Mouse (Mus musculus): ENCODE results near the gene Bmyc. TPM values are rescaled to one million over a fixed set of nuclear protein-coding genes. Genes with fewer than 3 reads are reported as not detected.
A peak's percentile ranks its signal among the peaks of the same experiment; 100 is the strongest.
"Not testable (repeated sequence)": the region's sequence is repeated elsewhere in the genome, so short reads cannot be mapped to it uniquely, and the experiment has no call there.

Bmyc gene
- polyA plus RNA-seq (2017; shearing (Covaris generic)), result 100 to 1,000 TPM in 1 of 3 experiments, 10 to 100 TPM in 2; 31.0 to 105 (median 84.4) TPM

DNA sequence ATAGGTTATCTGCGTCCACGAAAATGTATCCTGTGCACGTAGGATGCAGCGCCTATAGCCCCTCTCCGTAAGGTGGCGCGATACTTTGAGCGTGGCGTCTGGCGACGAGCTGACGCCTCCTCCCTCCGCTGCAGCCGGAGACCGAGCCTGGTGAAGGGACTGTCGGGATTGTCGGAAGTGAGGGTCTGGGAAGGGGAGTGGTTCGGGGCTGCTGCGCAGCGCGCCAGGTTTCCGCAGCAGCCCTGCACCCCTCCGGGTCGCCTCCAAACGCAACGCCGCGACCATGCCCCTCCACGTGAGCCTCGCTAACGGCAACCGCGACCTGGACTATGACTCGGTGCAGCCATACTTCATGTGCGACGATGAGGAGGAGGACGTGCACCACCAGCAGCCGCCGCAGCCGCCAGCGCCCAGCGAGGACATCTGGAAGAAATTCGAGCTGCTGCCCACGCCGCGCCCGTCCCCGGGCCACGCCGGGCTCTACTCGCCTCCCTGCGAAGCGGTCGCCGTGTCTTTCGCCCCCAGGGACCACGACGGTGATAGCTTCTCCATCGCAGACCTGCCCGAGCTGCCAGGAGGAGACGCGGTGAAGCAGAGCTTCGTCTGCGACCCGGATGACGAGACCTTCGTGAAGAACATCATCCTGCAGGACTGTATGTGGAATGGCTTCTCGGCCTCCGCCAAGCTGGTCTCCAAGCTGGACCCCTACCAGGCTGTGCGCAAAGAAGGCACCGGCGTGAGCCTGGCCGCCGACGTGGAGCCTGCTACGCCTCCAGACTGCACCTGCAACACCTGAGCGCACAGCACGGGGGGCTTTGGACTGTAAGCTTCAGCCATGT lies at the start of gene Bmyc:
Gene Bmyc, plus strand, starts transcription at position 97 of the 839 bp plus-strand sequence.
- peak; percentile 90 for ATAC-seq

GRCm38 (mm10) chr2:25657246-25657645 lies 49.3 kb upstream of the Bmyc start:
- no peak for ATAC-seq

GRCm38 (mm10) chr2:25657652-25658051 lies 48.9 kb upstream of the Bmyc start, which contains the start of gene Lcn5:
Gene Lcn5 (plus strand): TSS chr2:25657952.
- no peak for ATAC-seq

GRCm38 (mm10) chr2:25660279-25660678 lies 46.3 kb upstream of the Bmyc start:
- ATAC-seq, result no peak

DNA sequence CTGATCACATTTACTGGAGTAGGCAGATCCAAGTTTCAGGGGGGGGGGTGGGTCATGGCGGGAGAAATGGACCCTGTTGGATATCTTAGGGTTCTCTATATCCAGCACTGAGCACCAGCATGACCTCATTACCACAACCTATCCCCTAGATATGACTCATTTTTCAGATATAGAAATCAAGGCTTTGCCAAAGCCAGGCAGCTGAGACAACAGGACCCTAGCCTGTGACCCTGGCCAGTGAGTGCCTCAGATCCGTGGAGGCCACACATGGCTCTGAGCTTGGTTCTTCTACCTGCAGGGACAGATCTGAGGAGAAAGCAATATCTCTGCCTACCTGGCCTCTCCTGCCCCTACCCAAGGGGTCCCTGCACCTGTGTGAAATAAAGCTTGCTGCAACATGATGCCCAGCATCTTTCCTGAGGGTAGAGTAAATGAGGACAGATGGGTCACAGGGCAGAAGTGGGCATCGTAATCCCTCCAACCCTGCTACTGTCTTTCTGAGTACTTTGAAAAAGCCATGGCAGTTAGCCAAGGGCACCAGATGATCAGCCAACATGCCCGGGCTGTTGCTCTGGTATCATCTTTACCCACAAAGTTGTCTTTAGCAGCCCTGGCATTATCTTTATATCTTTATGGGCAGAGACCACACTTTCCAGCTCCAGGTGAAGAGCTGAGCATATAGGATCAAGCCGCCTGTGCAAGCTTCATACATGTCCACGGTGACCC lies 45.1 kb upstream of the Bmyc start:
- ATAC-seq, result no peak

GRCm38 (mm10) chr2:25663511-25663910 lies 43.0 kb upstream of the Bmyc start:
- peak; percentile 54 for ATAC-seq

DNA sequence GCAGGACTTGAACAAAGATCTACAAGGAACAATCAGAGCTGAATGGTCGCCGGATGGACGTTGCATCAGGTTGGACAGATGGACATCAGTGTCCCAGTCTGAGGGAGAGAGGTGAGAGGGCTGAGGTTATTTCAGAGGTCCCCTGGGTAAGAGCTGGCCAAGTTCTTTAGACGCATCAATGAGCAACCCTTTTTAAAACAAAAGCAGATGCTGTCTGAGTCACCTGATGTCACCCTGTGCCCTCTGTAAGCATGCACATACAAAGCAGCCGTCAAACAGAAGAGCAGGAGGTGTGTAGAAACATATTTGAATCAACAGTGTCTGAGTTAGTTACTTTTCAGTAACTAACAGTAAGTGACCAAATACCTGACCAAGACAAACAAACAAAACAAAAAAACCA lies 42.4 kb upstream of the Bmyc start:
- ATAC-seq, result no peak

GRCm38 (mm10) chr2:25666516-25666915 lies 40.0 kb upstream of the Bmyc start:
- ATAC-seq, result peak; percentile 54

- no peak for ATAC-seq
Observed at GRCm38 (mm10) chr2:25676486-25676885, 30.1 kb upstream of the Bmyc start, which contains the start of gene Lcn6. Gene Lcn6 (plus strand): TSS chr2:25676786.

GRCm38 (mm10) chr2:25679559-25679958 lies 27.0 kb upstream of the Bmyc start:
- ATAC-seq, result no peak

- no peak for ATAC-seq
Observed at GRCm38 (mm10) chr2:25682426-25682825, 24.1 kb upstream of the Bmyc start, which contains the start of gene Lcn10. Gene Lcn10 (plus strand): TSS chr2:25682726.

- no peak for ATAC-seq
Observed at GRCm38 (mm10) chr2:25686941-25687340, 19.6 kb upstream of the Bmyc start.

DNA sequence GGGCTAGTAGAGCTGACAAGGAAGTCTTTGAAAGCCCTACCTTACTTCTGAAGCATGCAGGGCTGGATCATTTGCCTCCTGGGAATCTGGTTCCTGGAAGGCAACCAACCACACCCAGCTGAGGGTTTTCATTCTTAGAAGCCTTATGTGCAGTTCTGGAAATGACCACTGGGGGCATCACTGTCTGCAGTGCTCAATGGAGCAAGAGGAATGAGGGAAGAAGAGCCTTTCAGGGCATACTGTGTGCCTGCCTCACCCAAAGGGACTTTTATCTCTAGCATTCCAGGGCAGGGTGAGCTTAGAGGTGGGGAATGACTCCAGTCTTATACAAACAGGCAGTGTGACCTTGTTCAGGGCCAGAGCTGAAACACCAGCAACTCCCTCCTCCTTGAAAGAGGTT lies 11.9 kb upstream of the Bmyc start:
- ATAC-seq, result no peak

GRCm38 (mm10) chr2:25696951-25697350 lies 9.6 kb upstream of the Bmyc start:
- ATAC-seq, result no peak

- no peak for ATAC-seq
Observed at GRCm38 (mm10) chr2:25698696-25699095, 7.8 kb upstream of the Bmyc start.

DNA sequence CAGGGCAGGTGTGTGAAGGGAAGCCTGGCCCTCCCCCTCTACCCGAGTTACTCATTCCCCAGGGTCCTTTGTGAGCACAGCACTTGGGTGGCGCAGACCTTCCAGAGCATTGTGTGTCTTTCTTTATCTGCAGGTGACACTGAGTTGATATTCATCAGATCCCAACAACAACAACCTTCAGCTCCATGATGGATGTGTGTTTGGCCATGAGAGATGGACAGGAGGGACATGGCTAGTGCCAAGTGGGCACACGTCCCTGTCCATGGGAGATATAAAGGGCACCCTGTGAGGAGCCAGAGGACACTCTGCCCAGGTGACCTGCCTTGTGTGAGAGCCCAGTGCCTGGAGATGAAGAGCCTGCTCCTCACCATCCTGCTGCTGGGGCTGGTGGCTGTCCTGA lies 6.8 kb upstream of the Bmyc start, which contains the start of gene Obp2a:
Gene Obp2a, plus strand, starts transcription at position 301 of the 400 bp plus-strand sequence.
- not testable (repeated sequence) for ATAC-seq

- ATAC-seq, result no peak
Observed at GRCm38 (mm10) chr2:25701001-25701400, 5.5 kb upstream of the Bmyc start.

DNA sequence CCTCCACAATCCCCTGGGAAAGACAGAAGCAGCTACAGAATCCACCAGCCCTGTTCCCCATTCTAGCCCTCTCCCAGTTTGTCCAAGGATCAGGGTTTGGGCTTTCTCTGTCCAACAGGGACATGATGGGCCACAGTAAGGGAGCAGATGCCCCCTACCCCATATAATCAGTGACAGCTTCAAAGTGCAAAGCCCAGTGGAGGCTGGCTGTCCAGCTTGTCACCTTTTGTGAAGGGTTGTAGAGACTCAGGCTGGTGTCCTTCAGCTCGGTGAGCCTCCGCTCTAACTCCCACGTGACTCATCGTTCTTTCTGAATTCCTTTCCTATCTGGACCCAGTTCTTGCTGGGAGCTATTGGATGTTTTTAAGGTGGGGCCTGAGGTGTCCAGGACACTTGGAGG lies 2.8 kb upstream of the Bmyc start:
- ATAC-seq, result no peak

DNA sequence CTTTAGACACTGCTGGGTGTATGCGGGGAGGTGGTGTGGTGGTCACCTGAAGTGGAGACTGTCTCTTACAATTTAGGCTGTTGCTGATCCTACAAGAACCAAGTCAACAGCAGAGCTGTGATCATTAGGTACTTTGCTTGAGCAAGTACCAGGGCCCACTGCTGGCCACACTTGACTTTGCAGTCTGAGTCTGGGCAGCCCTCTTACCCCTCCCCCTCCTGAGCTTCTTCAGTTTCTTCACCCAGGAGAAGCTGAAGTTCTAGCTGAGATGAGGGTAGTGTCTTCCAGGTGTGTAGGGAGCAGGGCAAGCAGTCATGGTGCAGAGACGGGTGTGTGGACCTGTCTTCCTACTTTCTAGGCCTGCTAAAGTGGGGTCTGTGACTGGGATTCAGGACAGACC lies 1.6 kb downstream of the Bmyc start:
- ATAC-seq, result peak; percentile 30

DNA sequence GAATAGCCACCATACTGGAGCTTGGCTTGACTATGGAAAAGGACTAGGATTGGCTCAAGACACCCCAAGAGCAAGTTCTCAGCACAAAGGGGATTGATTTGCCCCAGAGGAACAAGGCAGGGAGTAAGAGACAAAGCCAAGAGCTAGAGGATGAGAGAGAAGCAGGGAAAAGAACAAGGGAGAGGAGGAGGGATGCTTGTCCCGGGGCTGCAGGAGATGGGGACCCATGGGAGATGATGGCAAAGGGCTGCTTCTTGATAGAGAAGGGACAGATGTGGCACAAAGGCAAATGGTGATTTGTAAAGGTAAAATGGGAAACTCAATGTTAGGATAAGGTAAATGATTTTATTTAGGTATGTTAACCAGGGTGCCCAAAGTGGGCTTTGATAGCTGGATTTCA lies 2.5 kb downstream of the Bmyc start:
- ATAC-seq, result not testable (repeated sequence)

DNA sequence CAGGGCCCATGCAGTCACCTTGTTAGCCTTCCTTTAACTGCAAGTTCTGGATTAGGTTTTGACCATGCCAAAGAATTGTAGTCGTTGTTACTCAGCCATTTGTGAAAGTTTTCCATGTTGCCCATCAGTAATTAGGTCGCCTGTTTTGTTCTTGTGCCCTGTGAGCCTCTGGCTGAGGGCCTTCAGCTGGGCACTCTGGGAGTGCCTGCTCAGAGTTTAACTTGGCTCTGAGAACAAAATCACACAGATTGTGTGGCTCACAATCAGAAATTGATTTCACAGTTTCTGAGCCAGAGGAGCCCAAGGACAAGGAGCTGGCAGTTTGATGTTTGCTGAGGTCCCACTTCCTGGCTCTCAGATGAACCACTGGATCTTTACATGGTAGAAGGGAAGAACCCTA lies 3.3 kb downstream of the Bmyc start:
- ATAC-seq, result not testable (repeated sequence)

- not testable (repeated sequence) for ATAC-seq
Observed at GRCm38 (mm10) chr2:25711641-25712040, 5.1 kb downstream of the Bmyc start.

- no peak for ATAC-seq
Observed at GRCm38 (mm10) chr2:25717222-25717621, 10.7 kb downstream of the Bmyc start.

All from inflammation-experienced regulatory T-cells, adult 6 months (primary cell).